In the genomic region with DNA sequence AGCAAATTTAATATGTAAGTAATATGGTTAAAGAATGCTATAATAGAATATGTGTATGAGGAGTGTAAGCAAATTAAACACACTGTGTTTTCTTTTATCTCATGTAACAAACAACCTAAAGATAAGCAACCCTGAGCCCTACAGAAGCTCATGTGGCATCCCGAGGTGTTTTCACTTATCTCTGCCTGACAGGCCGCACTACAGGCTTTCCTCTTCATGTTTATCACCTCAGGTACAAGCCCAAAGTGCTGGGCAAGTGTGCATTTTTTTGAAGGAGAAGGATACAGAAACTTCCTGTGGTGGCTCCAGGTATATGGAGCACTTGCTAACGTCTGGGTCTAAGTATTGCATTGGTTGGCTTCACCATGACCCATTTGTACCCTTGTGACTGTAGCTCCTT, we compare ENCODE assay signal across 25 mouse cellular contexts.
DNase-seq lines count a peak whose midpoint lies in the region; ATAC-seq lines count a peak whose summit lies in the region.
"Had no signal": no experiment of that assay in that cellular context is flagged by ENCODE, and none has a peak within 500 bp of the region (broad histone marks: within the 10 kb centered on the region; RNA-seq: fewer than 3 reads in every experiment).

No protein-coding gene starts in this region.

- H3K36me3 ChIP-seq in heart, embryonic 10.5 days, result no peaks in the 10 kb centered on the region
- H3K36me3 ChIP-seq in liver, embryonic 12.5 days, result no peaks in the 10 kb centered on the region
- H3K36me3 ChIP-seq: embryonic facial prominence, embryonic 12.5 days; forebrain, embryonic 10.5 days; forebrain, embryonic 15.5 days; neural tube, embryonic 12.5 days had no signal

- no peak overlapping the region for H3K27ac ChIP-seq in heart, embryonic 10.5 days
- H3K27ac ChIP-seq in liver, embryonic 12.5 days, result peak overlapping the region; percentile 56; the same call in 1 of the 2 replicates
- H3K27ac ChIP-seq: embryonic facial prominence, embryonic 12.5 days; forebrain, embryonic 10.5 days; forebrain, embryonic 15.5 days; hindbrain, embryonic 14.5 days; neural tube, embryonic 12.5 days had no signal

- H3K27me3 ChIP-seq in heart, embryonic 10.5 days (ENCODE audit: insufficient read depth, poor library complexity, severe bottlenecking), result no peaks in the 10 kb centered on the region
- no peaks in the 10 kb centered on the region for H3K27me3 ChIP-seq in liver, embryonic 12.5 days (replicated peaks)
- H3K27me3 ChIP-seq: CH12.LX; embryonic facial prominence, embryonic 12.5 days; forebrain, embryonic 15.5 days; neural tube, embryonic 12.5 days had no signal

- 22% methylated on average over 3 of the region's 3 CpGs for WGBS in heart, embryonic 10.5 days
- 17% methylated on average over 3 of the region's 3 CpGs for WGBS in liver, embryonic 12.5 days (ENCODE audit: insufficient replicate concordance)

- H3K9me3 ChIP-seq in heart, embryonic 10.5 days, result no peaks in the 10 kb centered on the region
- no peaks in the 10 kb centered on the region for H3K9me3 ChIP-seq in liver, embryonic 12.5 days (replicated peaks)
- H3K9me3 ChIP-seq: embryonic facial prominence, embryonic 12.5 days; forebrain, embryonic 10.5 days; forebrain, embryonic 15.5 days; neural tube, embryonic 12.5 days had no signal

- intact Hi-C loops in heart, postnatal 36 days (cut with DNase I), result no loop called here

- H3K9ac ChIP-seq in liver, embryonic 12.5 days, result no peak overlapping the region
- H3K9ac ChIP-seq: embryonic facial prominence, embryonic 12.5 days; forebrain, embryonic 15.5 days; hindbrain, embryonic 14.5 days; neural tube, embryonic 12.5 days had no signal

- no peak overlapping the region for H3K4me2 ChIP-seq in liver, embryonic 12.5 days
- H3K4me2 ChIP-seq: embryonic facial prominence, embryonic 12.5 days; forebrain, embryonic 15.5 days; hindbrain, embryonic 14.5 days; neural tube, embryonic 12.5 days had no signal

- DNase-seq in heart, embryonic 10.5 days (ENCODE audit: low spot score), result peak; percentile 73
- no peak for DNase-seq in heart, postnatal 36 days
- peak; percentile 1 for DNase-seq in c-Kit-negative CD71-positive TER-119-positive erythroid progenitor cells, embryonic 14.5 days (ENCODE audit: low read depth, low spot score)
- DNase-seq in thymus, postnatal 10 days (ENCODE audit: low spot score in 2 of 2), result no peak
- DNase-seq in layer of hippocampus, adult 18-20 months (ENCODE audit: low spot score in 2 of 2), result no peak
- DNase-seq: adrenal gland, adult 2 months; adrenal gland, postnatal 36 days; cerebellum, adult 11-12 months; cerebellum, adult 9-11 months; embryo, embryonic 11 days; kidney, adult 9 months; kidney, postnatal 10 days; layer of hippocampus, adult 9-11 months; lung, postnatal 36 days had no signal

- H3K4me1 ChIP-seq in heart, embryonic 10.5 days, result no peaks in the 10 kb centered on the region; the same call in 1 of the 2 replicates
- H3K4me1 ChIP-seq in liver, embryonic 12.5 days, result peaks cover 6% of the 10 kb centered on the region; the same call in 1 of the 2 replicates
- H3K4me1 ChIP-seq: embryonic facial prominence, embryonic 12.5 days; forebrain, embryonic 15.5 days; neural tube, embryonic 12.5 days had no signal

- H3K4me3 ChIP-seq in heart, embryonic 10.5 days, result no peak overlapping the region
- no peak overlapping the region for H3K4me3 ChIP-seq in liver, embryonic 12.5 days
- H3K4me3 ChIP-seq: embryonic facial prominence, embryonic 12.5 days; forebrain, embryonic 10.5 days; forebrain, embryonic 15.5 days; neural tube, embryonic 12.5 days had no signal

- peak; percentile 96 for ATAC-seq in liver, embryonic 12.5 days
- ATAC-seq in megakaryocyte progenitor cell, adult 5-6 weeks (replicated peaks; ENCODE audit: poor library complexity), result 0 out of 2 replicates have a peak, but pooled peaks have one; percentile 17
- ATAC-seq: activated CD4-positive, CD25-positive, alpha-beta regulatory T cell, adult 4 months; forebrain, embryonic 15.5 days; intestine, postnatal 0 days; midbrain, embryonic 16.5 days had no signal

Comparison
In these comparisons a context has a peak if more than half of its experiments do, and no peak if none do; other contexts are left out.
1. DNase-seq: peak in heart, embryonic 10.5 days (single experiment) and c-Kit-negative CD71-positive TER-119-positive erythroid progenitor cells, embryonic 14.5 days (single experiment); none in heart, postnatal 36 days (0 of 2), thymus, postnatal 10 days (0 of 2) and layer of hippocampus, adult 18-20 months (0 of 2).